Mouse (Mus musculus) brain, embryonic 14.5 days (tissue): ENCODE data around the gene Bmp4. TPM values are rescaled to one million over a fixed set of nuclear protein-coding genes. Genes with fewer than 3 reads are reported as not detected.

Source experiments
- DNase-seq: peaks from one replicate; pipeline ENCODE4 v3.0.0-alpha.2; 2011; ENCODE audit warnings: low read depth
- CTCF ChIP-seq: fragments of 200-500 bp; IDR thresholded peaks from 2 replicates; pipeline ENCODE4 v1.5.1; 2012; ENCODE audit warnings: inconsistent platforms, mild to moderate bottlenecking, moderate library complexity, borderline replicate concordance; ENCODE audit not compliant: insufficient read depth, insufficient read length; ENCODE audit errors: extremely low read depth
- POLR2A ChIP-seq: fragments of 200-500 bp; IDR thresholded peaks from 2 replicates; pipeline ENCODE4 v1.6.1; 2012; ENCODE audit warnings: mild to moderate bottlenecking, inconsistent platforms, borderline replicate concordance; ENCODE audit not compliant: poor library complexity, insufficient read depth, insufficient read length, severe bottlenecking; ENCODE audit errors: extremely low read depth
- polyA plus RNA-seq: library from polyadenylated mRNA; depleted of rRNA; stranded (reverse); fragments of >200 nt; gene quantifications from 2 replicates; pipeline ENCODE4 v1.2.3, GENCODE M21; 2012

Gene Bmp4
- polyA plus RNA-seq, 1 experiment, result 5.3 TPM

DNA sequence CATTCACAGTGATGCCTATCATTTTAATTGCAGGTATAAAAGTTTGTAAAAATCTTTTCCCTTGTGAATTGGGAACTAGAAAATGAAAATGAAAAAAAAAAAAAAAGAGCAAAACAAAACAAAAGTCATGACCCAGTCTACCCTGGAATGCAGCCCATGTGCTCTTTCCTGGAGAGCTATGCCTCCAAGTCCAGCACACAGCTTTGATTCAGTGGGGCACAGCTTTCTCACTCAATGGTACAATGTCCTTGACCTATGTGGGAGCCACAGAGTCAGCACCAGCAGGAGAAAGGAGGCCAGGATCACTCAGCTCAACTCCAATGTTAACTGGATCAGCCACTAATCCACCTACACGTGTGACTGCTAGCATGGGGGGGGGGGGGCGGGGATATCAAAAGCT is 9.5 kb upstream of the Bmp4 start:
- no peak for TF ChIP-seq CTCF
- no peak for TF ChIP-seq POLR2A

DNA sequence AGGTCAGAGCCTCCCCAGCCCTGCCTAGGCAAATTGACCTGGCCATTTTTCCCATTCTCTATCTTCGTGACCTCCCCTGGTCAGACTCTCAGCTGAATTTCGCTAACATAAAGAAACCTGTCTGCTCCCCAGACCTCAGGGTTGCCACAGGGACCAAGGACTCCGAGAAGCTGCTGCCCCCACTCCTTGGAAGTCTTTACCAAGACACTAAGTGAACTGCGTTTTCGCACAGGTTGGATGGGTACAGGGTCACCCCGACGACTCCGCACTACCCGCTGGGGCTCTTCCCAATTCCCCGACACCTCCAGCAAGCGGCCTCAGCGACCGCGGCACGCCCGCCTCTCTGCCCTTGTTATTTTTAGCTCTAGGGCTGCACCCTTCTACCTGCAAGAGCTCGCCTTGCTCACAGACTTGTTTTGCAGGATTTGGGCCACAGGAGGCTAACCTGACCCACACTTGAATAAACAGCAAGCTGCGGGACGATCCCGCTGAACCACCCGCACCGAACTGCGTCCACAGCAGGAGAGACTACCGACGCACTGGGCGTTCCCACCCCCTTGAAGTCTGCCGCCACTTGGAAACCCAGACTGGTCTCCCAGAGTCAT is 7.7 kb upstream of the Bmp4 start:
- TF ChIP-seq POLR2A (no peak), CTCF (no peak)
- no peak for DNase-seq

More for the DNA sequence above, 9.5 kb upstream of the Bmp4 start:
- no peak for DNase-seq

GRCm38 (mm10) chr14:46391621-46392170 is 1.2 kb upstream of the Bmp4 start:
- TF ChIP-seq POLR2A (no peak), CTCF (no peak)
- no peak for DNase-seq

DNA sequence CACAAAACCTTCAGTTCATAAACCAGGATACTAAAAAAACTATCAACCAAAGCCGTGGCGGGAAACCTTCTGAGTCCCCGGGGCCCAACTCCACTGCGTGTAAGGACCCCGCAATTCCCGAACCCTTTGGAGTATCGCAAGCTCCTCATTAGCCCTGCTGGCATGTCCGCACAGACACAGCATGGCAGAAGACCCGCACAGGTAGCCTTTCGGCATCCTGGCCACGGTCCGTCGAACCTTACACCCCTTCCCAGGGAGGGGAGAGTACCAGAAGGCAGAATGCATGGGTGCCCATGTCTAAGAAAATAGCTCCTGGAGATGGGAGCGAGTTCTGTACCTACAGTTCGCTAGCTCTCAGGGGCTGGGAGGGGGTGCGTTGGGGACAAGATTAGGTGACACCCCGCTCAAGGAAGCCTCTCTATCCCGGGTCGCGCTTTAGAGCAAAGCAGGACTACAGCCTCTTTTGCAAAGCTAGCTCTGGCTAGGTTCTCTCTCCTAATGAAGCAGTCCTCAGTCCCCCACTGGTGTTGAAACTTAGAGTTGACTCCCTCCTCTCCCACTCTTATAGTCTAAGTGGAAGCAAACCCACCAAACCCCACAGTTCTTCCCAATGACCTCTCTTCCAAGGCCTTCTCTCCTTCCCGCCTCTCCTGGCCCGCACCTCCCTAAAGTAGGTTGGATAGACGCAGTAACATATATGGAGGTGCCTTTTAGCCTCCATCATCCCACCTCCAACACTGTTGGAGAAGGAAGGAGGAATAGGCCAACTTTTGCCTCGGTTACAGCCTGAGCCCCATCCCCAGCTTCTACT is 826 bp downstream of the Bmp4 start:
- no peak for TF ChIP-seq CTCF
- TF ChIP-seq POLR2A, result no peak
- DNase-seq, result no peak

DNA sequence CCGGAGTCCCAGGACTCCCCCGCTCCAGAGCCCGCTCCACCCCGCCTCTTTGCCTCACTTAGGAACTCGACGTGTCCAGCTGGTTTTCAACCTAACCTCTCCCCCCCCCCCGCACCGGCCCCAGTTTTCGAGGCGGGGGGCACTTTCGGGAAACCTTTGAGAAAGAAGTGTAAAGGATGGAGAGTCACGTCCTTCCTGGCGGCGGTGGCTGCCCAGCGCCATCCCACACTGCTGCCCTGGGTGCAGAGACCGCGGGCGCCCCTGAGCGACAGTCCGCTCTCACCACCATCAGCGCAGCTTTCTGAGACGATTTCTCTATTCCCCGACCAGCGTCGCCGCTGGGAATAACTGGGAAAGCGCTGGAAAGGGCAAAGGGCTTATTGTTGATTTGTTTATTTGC is 1.8 kb downstream of the Bmp4 start:
- peak; percentile 46 for DNase-seq
- TF ChIP-seq CTCF (no peak; the same call in 1 of the 2 replicates), POLR2A (no peak)

DNA sequence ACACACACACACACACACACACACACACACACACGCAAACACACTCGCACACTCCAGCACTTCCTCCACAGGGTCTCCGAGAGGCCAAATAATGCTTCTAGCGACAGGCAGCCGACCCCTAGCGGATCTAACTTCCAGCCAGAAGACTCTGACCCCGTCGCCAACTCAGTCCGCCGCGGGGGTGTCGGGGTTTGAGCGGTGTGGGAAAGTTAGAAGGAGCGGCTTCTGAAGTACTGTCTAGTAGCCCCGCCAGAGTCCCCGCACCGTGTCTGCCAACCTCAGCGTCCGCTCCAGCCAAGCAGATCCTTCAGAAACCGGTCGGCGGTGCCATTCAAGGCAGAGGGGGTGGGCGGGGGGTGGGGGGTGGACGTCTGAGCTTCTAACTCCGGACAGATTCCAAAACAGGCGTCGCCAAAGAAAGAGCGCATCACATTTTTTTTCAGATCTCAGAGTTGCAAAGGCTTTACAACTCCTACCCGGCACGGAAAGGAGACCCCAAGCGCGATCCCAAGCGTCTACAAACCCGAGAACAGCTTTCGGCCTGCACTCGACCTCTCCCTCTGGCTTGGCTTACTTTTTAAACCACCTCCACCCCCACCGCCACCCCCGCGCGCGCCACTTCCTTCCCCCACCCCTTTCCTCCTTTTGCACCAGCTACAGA is 2.5 kb downstream of the Bmp4 start:
- TF ChIP-seq CTCF, result no peak
- no peak for TF ChIP-seq POLR2A
- DNase-seq, result peak; percentile 59

- TF ChIP-seq POLR2A (no peak), CTCF (no peak)
- DNase-seq, result peak; percentile 84
These were observed 3.2 kb downstream of the Bmp4 start for GRCm38 (mm10) chr14:46387357-46387671.

DNA sequence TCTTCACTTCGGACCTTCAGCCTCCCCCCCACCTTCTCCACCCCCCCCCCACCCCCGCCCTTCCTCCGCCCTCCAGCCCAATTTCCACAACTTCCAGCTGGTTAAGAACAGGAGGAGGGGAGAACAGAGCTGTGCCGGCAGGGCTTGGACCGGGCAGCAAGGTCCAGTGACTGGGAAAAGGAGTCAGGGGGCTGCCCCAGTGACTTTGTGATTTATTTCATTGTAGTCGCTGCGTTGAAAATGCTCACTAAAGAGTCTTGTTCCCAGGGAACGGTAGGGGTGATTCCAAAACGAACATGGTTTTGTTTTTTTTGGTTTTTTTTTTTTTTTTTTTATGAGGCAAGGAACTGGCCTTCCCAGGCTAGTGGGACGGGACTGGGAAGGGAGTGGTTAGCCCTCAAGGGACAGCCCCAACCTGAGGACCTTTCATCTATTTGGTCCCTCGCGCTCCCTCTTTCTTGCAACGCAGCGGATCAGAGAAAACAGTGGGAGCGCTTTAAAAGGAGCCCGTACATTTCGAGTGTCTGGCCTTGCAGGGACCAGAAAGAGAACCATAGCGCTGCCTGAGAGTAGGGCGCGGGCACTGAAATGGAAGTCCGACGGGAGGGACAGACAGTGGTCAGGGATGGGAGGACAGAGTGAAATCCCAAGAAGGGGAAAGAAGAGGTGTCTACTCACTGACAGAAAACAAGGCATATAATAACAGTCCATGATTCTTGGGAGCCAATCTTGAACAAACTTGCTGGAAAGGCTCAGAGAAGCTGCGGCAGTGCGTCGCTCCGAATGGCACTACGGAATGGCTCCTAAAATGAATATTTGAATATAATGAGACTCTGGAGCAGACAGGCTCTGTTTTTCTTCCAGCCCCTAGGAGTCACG is 3.8 kb downstream of the Bmp4 start:
- DNase-seq, result no peak
- TF ChIP-seq POLR2A, result no peak
- TF ChIP-seq CTCF, result no peak

DNA sequence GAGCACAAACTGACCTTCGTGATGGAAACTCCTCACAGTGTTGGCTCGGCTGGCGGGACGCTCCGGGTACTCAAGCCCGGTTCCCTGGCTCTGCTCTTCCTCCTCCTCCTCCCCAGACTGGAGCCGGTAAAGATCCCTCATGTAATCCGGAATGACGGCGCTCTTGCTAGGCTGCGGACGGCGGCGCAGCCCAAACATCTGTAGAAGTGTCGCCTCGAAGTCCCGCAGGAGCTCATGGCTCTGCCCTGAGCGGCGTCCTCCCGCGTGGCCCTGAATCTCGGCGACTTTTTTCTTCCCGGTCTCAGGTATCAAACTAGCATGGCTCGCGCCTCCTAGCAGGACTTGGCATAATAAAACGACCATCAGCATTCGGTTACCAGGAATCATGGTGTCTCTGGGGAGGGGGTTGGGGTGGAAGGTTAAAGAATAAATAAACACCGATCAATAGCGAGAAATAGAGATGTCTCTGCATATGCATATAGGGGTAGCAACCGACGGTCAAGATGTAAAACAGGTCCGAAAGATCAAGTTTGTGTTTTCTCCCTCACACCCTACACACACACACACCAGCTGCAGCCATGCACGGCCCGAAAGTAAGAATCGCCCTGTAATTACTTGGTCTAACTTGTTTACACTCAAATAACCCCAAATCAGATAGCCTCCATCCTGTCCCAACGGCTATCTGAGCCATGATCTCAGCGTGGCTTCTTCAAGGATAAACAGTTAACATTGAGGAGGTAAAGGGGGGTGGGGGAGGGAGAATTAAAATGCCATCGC is 4.6 kb downstream of the Bmp4 start:
- DNase-seq, result peak; percentile 45
- TF ChIP-seq CTCF (no peak), POLR2A (no peak)
